Mouse (Mus musculus) monocyte, adult 5-6 weeks (primary cell): ENCODE data around the gene Rsph10b. TPM values are rescaled to one million over a fixed set of nuclear protein-coding genes. Genes with fewer than 3 reads are reported as not detected.

Experiments
- ATAC-seq: fragments of 153-309, 156-312 bp; replicated peaks from 2 replicates; pipeline ENCODE4 v1.8.0; 2017; ENCODE audit warnings: mild to moderate bottlenecking; ENCODE audit not compliant: low TSS enrichment, insufficient number of reproducible peaks, severe bottlenecking, poor library complexity, low FRiP score
- total RNA-seq: library from RNA; stranded (forward); fragments of 200-1000, 200-491, 200-594 nt; gene quantifications from 3 replicates; pipeline ENCODE4 v1.2.3, GENCODE M21; 2017

Gene Rsph10b
- total RNA-seq: 0.29 to 1.9 TPM (median 0.32 TPM) in 3 replicates

GRCm38 (mm10) chr5:143932831-143933230, at the start of gene Rsph10b:
Gene Rsph10b, plus strand, starts transcription at chr5:143933035.
- no peak for ATAC-seq

- no peak for ATAC-seq
These were observed 47.6 kb upstream of the Rsph10b start for GRCm38 (mm10) chr5:143885274-143885673.

DNA sequence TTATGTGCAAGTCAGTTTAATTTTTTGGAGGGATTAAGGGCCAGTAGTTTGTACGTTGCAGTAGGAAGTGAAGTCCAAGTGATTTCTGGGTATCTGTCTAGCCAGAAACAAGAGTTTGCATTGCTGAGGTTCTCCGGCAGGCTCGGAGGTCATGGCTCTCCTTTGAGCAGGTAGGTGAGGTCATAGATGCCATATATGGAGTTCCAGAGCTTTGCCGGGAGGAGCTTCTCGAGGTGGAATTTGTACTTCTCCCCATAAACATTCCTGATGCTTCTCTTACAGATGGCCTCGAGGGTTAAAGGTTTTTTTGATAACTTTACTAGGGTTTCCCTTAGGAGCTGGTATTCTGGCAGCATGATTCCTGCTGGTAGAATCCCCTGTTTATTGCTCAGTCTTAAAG, 42.1 kb upstream of the Rsph10b start:
- ATAC-seq: no peak

DNA sequence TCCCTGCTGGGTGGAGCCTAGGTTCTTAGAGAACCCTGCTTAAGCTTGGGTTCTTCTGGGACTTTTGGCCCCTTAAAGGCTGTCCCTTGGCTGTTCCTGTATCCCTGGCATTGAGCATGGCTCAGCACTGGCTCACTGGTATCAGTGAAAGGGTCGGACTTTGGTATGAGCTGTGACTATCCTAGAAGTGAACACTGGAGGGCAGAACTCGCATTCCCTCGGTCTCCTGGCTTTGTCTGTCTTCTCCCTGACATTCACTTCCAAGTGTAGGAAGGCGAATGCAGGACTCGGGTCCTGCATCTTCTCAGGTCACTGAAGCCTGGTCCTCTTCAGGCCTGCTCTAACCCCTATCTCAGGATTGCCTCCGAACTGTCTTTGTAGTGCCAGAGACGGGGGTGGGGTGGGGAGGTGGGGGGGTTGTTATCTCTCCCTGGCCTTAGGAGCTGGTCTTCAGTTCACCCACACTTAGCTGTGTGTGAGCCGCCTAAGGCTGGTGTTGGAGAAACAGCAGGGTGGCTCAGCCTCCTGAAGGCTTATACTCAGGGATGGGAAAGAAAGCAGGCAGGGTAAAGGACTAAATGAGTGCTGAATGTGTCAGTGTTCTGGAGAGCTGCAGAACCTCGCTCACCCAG, 40.5 kb upstream of the Rsph10b start:
- ATAC-seq: no peak

GRCm38 (mm10) chr5:143893396-143893795, 39.4 kb upstream of the Rsph10b start:
- 0 out of 2 replicates have a peak, but pooled peaks have one; percentile 47 for ATAC-seq

DNA sequence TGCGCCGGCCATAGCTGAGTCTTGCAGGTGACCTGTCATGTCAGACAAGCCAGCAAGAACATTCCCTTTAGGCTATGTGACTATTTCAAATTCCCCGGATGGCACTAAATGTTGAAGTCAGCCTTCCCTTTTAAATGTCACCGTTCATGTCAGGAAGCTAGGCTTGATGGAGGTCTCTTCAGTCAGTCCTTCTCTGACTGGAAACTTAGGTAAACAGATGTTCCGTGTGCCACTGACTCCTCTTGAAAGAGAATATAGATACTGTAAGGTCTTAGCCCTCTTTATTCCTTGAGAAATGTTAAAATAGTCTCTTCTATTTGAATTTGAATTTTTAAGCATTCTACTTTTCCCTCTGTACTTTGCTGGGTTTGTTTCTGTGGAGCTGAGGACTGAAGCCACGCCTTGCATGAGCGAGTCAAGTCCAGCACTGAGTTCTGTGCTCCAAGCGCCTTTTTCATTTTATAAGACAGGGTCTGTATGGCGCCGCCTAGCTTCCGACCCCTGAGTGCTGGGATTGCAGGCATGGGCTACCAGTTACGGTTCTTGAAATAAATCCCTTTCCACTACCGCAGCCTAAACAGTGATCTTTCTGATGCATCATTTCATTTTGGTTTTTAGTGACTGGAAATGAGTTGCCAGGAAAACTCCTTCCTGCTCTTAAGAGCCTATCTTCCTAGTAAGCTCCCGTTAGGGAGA, 35.1 kb upstream of the Rsph10b start, which contains the start of gene Ankrd61:
Gene Ankrd61, minus strand, starts transcription at position 51 of the 696 bp plus-strand sequence.
- ATAC-seq: no peak

GRCm38 (mm10) chr5:143902111-143902510, 30.7 kb upstream of the Rsph10b start:
- no peak for ATAC-seq

DNA sequence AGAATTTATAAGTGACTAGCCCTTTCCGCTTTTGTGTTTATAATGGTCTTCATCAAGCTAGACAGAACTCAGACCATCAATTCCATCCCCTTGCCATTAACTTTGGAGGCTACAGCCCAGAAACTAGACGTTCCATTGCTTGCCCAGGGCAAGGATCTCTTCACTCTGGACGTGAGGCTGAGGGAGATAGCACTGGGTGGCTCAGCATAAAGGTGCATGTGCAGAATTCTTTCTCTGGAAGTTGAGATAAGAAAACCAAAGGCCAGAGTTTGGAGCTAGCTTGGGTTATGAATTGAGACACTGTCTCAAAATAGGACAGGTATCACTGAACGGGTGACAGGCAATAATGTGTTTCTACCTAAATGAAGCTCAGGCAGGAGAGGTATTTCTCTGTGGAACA, 29.0 kb upstream of the Rsph10b start:
- no peak for ATAC-seq

DNA sequence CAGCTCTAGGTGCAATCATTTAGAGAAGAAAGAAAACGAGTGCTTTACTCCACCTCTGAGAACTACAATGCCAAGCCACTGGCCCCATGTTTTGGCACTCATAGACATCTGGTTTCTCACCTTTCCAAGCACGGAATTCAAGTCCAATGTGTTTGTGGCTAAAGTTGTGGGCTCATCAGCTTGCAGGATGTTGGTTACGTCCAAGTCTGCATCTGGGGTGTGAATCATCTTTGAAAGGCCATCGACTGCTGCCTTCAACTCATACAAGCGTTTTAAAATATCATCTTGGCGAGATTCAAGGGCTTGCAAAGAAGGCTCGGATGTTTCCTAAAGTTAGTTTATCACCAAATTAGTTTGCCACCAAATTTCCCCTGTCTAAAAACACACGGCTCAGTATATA, 26.4 kb upstream of the Rsph10b start:
- no peak for ATAC-seq

DNA sequence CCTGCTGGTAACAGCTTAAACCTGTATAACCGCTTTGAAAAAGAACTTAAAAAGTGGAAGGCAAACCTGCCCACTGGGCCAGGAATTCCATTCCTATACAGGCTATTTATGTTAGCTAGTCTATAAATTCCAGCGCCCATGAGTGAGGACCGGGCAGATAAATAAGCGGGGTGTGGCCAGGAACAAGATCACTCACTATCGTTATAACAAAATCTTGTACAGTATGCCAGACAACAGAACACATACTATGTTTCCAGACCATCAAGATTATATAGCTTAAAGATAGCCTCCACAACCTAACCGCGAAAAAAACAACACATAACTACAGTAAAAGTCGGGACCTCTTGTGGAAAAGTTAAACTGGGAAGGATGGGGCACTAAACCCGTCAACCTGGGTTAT, 23.9 kb upstream of the Rsph10b start:
- ATAC-seq: no peak

GRCm38 (mm10) chr5:143909417-143910400, 23.1 kb upstream of the Rsph10b start, which contains the start of the genes Aimp2 and Pms2:
Gene Aimp2, minus strand, starts transcription at chr5:143909847.
Gene Pms2, plus strand, starts transcription at chr5:143909964.
- ATAC-seq: peak; percentile 100

DNA sequence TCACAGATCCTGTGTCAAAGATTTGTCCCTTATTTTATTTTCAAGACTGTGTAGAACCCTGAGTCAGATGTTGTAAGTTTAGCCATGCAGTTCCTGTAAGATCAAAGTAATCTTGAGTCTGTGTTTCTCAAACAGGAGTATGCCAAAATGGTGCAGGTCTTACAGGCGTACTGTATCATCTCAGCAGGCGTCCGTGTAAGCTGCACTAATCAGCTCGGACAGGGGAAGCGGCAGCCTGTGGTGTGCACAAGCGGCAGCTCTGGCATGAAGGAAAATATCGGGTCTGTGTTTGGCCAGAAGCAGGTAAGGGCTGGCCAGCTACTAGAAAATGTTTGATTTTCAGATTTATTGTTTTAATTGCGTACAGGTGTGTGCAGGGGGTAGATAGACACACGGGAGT, 16.6 kb upstream of the Rsph10b start:
- no peak for ATAC-seq

GRCm38 (mm10) chr5:143917418-143917817, 15.4 kb upstream of the Rsph10b start:
- ATAC-seq: no peak

DNA sequence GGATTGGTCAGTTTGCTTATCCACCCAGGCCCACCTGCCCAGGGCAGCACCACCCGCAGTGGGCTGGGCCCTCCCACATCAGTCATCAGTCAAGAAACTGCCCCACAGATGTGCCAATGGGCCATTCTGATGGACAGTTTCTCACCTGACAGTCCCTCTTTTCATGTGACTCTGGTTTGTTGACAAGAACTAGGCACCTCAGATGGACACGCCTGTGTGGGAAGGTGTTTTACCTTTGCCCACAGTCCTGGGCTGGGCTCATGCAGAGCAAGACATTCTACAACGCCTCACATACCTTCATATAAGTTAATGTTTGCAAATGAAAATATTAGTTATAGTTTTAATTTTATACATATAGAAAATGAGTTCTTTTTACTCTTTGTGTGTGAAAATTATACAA, 14.7 kb upstream of the Rsph10b start:
- ATAC-seq: no peak

DNA sequence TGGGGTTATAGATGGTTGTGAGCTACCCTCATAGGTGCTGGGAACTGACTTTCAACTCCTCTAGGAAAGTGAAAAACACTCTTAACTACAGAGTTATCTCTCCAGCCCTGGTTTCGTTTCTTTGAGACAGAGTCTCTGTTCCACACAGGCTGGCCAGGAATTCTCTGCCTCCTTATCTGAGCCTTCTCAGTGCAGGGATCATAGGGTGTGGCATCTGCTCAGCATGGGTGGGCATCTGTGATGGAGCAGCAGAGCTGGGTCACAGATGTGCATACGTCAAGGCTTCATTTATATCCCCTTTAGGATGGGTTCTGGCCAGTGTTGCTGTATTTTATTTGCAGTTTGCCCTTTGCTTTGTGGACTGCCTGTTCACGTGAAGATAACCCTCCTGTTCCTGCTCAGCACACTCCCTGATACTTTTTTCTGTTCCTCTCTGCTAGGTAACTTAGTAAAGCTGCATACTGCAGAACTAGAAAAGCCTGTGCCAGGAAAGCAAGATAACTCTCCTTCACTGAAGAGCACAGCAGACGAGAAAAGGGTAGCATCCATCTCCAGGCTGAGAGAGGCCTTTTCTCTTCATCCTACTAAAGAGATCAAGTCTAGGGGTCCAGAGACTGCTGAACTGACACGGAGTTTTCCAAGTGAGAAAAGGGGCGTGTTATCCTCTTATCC, 7.9 kb upstream of the Rsph10b start:
- ATAC-seq: no peak

DNA sequence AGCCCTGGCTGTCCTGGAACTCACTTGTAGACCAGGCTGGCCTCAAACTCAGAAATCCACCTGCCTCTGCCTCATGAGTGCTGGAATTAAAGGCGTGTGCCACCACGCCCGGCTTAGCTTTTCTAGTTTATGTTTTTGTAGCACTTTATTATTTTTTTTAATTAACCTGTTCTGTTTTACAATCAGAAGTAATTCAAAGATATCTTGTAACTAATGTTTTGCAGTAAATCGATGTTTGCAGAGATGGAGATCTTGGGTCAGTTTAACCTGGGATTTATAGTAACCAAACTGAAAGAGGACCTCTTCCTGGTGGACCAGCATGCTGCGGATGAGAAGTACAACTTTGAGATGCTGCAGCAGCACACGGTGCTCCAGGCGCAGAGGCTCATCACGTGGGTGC, 5.0 kb upstream of the Rsph10b start, which contains the start of gene Gm42421:
Gene Gm42421, plus strand, starts transcription at position 301 of the 400 bp plus-strand sequence.
- ATAC-seq: no peak

DNA sequence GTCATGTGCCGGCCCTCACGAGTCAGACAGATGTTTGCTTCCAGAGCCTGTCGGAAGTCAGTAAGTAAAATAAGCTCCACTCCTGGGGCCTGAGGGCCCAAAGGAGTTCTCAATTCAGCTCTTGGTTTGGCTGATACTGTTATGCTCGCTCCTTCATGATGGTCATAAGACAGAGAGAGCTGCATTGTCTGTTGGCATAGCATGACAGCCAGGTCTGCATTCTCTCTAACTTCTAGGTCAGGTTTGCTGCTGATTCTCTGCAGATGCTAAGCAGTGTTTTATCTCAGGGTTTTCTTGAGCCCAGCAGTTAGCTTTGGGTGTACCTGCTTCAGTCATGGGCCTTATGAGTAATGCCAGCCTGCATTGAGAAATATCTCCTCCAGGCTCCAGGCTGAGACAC, 3.5 kb upstream of the Rsph10b start:
- no peak for ATAC-seq

DNA sequence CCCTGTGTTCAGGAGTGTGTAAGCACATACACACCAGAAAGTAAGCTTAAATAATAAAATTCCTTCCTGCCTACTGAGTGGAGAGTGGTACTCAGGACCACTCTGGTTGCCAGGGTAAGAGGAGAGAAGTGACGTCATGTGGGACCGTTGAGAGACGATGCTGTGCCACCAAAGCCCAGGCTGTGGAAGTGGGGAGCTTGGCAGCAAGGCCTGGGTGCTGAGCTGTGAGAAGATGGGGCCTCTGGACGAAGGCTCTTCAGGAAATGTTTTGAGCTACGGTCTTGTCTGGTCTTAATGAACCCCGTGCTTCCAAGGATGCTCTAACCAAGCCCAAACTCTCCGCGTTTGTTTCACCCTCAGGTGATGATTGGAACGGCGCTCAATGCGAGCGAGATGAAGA, 2.2 kb upstream of the Rsph10b start:
- no peak for ATAC-seq
